In genomic region chr3:102138899-102139298, GRCm38 (mm10) we compare ENCODE assay signal across 28 mouse cellular contexts. TPM values are rescaled to one million over a fixed set of nuclear protein-coding genes. Genes with fewer than 3 reads are reported as not detected.
DNase-seq lines count a peak whose midpoint lies in the region; ATAC-seq and TF ChIP-seq lines count a peak whose summit lies in the region.
"Had no signal": no experiment of that assay in that cellular context is flagged by ENCODE, and none has a peak within 500 bp of the region (broad histone marks: within the 10 kb centered on the region; RNA-seq: fewer than 3 reads in every experiment).

No protein-coding gene starts in this region.

- H3K27ac ChIP-seq in hindbrain, embryonic 10.5 days, result peak overlapping the region; percentile 23; the same call in 1 of the 2 replicates
- no peak overlapping the region for H3K27ac ChIP-seq in hindbrain, embryonic 11.5 days (ENCODE audit: low read depth, low read length)
- H3K27ac ChIP-seq in kidney, embryonic 16.5 days (ENCODE audit: low read length), result no peak overlapping the region
- no peak overlapping the region for H3K27ac ChIP-seq in midbrain, embryonic 11.5 days (ENCODE audit: low read depth, low read length)
- no peak overlapping the region for H3K27ac ChIP-seq in midbrain, embryonic 10.5 days (replicated peaks)
- no peak overlapping the region for H3K27ac ChIP-seq in midbrain, embryonic 16.5 days (ENCODE audit: low read length)
- no peak overlapping the region for H3K27ac ChIP-seq in midbrain, postnatal 0 days (ENCODE audit: low read depth, low read length)
- H3K27ac ChIP-seq: embryonic facial prominence, embryonic 13.5 days; forebrain, embryonic 12.5 days; forebrain, embryonic 15.5 days; heart, adult 2 months; hindbrain, embryonic 14.5 days; hindbrain, postnatal 0 days had no signal

- TF ChIP-seq CTCF in midbrain, postnatal 0 days (IDR thresholded peaks at IDR 0.05), result no peak

- peaks cover 38% of the 10 kb centered on the region for H3K4me1 ChIP-seq in hindbrain, embryonic 10.5 days (replicated peaks)
- H3K4me1 ChIP-seq in hindbrain, embryonic 11.5 days (replicated peaks; ENCODE audit: control insufficient read depth, insufficient read depth, low read length), result peaks cover 2% of the 10 kb centered on the region; the same call in 1 of the 2 replicates
- peaks cover 31% of the 10 kb centered on the region for H3K4me1 ChIP-seq in kidney, embryonic 16.5 days (ENCODE audit: insufficient read depth, low read length)
- H3K4me1 ChIP-seq in midbrain, embryonic 11.5 days (ENCODE audit: control insufficient read depth, insufficient read depth, low read length), result peaks cover 4% of the 10 kb centered on the region
- H3K4me1 ChIP-seq in midbrain, embryonic 10.5 days, result peaks cover 45% of the 10 kb centered on the region
- H3K4me1 ChIP-seq in midbrain, embryonic 16.5 days (ENCODE audit: control insufficient read depth, insufficient read depth, low read length), result peaks cover 16% of the 10 kb centered on the region
- H3K4me1 ChIP-seq in midbrain, postnatal 0 days (ENCODE audit: insufficient read depth, low read length), result no peaks in the 10 kb centered on the region

- no peak overlapping the region for H3K4me3 ChIP-seq in hindbrain, embryonic 10.5 days
- H3K4me3 ChIP-seq in hindbrain, embryonic 11.5 days (ENCODE audit: low read depth, low read length), result no peak overlapping the region
- H3K4me3 ChIP-seq in kidney, embryonic 16.5 days (ENCODE audit: low read length), result no peak overlapping the region
- no peak overlapping the region for H3K4me3 ChIP-seq in midbrain, embryonic 11.5 days (ENCODE audit: low read depth, low read length)
- H3K4me3 ChIP-seq in midbrain, embryonic 10.5 days, result no peak overlapping the region
- H3K4me3 ChIP-seq in midbrain, embryonic 16.5 days (ENCODE audit: low read depth, low read length), result no peak overlapping the region
- no peak overlapping the region for H3K4me3 ChIP-seq in midbrain, postnatal 0 days (ENCODE audit: low read depth, low read length)
- H3K4me3 ChIP-seq: embryonic facial prominence, embryonic 13.5 days; erythroblast, embryonic 14.5 days; forebrain, embryonic 12.5 days; forebrain, embryonic 15.5 days; heart, adult 2 months had no signal

- no peak for DNase-seq in hindbrain, embryonic 10.5 days (ENCODE audit: low spot score)
- DNase-seq in hindbrain, embryonic 11.5 days (ENCODE audit: low spot score), result no peak
- DNase-seq in kidney, adult 9 months, result no peak
- DNase-seq in midbrain, embryonic 11.5 days (ENCODE audit: low spot score, missing footprints), result no peak
- DNase-seq in midbrain, embryonic 10.5 days (ENCODE audit: low spot score), result no peak
- DNase-seq in midbrain, postnatal 0 days (ENCODE audit: low spot score), result no peak
- DNase-seq: adrenal gland, adult 2 months; adrenal gland, postnatal 14 days; B cell, adult 2 months; cerebellum, adult 11 months; cerebellum, adult 2 months; cerebellum, adult 9-11 months; cerebellum, postnatal 25 days; gastrocnemius, postnatal 25 days; heart, adult 2 months had no signal

- H3K36me3 ChIP-seq in hindbrain, embryonic 10.5 days, result no peaks in the 10 kb centered on the region
- H3K36me3 ChIP-seq in hindbrain, embryonic 11.5 days (ENCODE audit: control insufficient read depth, insufficient read depth, low read length), result no peaks in the 10 kb centered on the region
- H3K36me3 ChIP-seq in kidney, embryonic 16.5 days (ENCODE audit: insufficient read depth, low read length), result no peaks in the 10 kb centered on the region
- no peaks in the 10 kb centered on the region for H3K36me3 ChIP-seq in midbrain, embryonic 11.5 days (ENCODE audit: control insufficient read depth, insufficient read depth, low read length)
- no peaks in the 10 kb centered on the region for H3K36me3 ChIP-seq in midbrain, embryonic 10.5 days
- no peaks in the 10 kb centered on the region for H3K36me3 ChIP-seq in midbrain, embryonic 16.5 days (ENCODE audit: control insufficient read depth, insufficient read depth, low read length)
- no peaks in the 10 kb centered on the region for H3K36me3 ChIP-seq in midbrain, postnatal 0 days (ENCODE audit: insufficient read depth, low read length)
- H3K36me3 ChIP-seq: embryonic facial prominence, embryonic 13.5 days; forebrain, embryonic 12.5 days; forebrain, embryonic 15.5 days; G1E had no signal

- no peak for ATAC-seq in hindbrain, embryonic 11.5 days (ENCODE audit: low FRiP score)
- ATAC-seq in kidney, embryonic 16.5 days (ENCODE audit: low FRiP score, low TSS enrichment), result peak; percentile 77
- ATAC-seq in midbrain, embryonic 11.5 days (ENCODE audit: low FRiP score), result 0 out of 2 replicates have a peak, but pooled peaks have one; percentile 46
- ATAC-seq in midbrain, embryonic 16.5 days, result 0 out of 2 replicates have a peak, but pooled peaks have one; percentile 10
- no peak for ATAC-seq in midbrain, postnatal 0 days (ENCODE audit: low FRiP score)
- ATAC-seq: forebrain, embryonic 15.5 days; hindbrain, postnatal 0 days had no signal

- no peak overlapping the region for H3K9ac ChIP-seq in hindbrain, embryonic 11.5 days (ENCODE audit: low read depth, low read length)
- H3K9ac ChIP-seq in kidney, embryonic 16.5 days (replicated peaks; ENCODE audit: low read length), result no peak overlapping the region
- no peak overlapping the region for H3K9ac ChIP-seq in midbrain, embryonic 11.5 days (ENCODE audit: low read length)
- no peak overlapping the region for H3K9ac ChIP-seq in midbrain, embryonic 16.5 days (ENCODE audit: low read depth, low read length)
- no peak overlapping the region for H3K9ac ChIP-seq in midbrain, postnatal 0 days (replicated peaks; ENCODE audit: low read length, poor library complexity, severe bottlenecking)
- H3K9ac ChIP-seq: embryonic facial prominence, embryonic 13.5 days; forebrain, embryonic 12.5 days; forebrain, embryonic 15.5 days; hindbrain, embryonic 14.5 days had no signal

- WGBS in hindbrain, embryonic 10.5 days, result 79% methylated on average over 6 of the region's 6 CpGs
- WGBS in hindbrain, embryonic 11.5 days, result 76% methylated on average over 6 of the region's 6 CpGs
- WGBS in kidney, embryonic 16.5 days, result 37% methylated on average over 6 of the region's 6 CpGs
- 48% methylated on average over 6 of the region's 6 CpGs for WGBS in midbrain, embryonic 11.5 days
- 63% methylated on average over 6 of the region's 6 CpGs for WGBS in midbrain, embryonic 10.5 days
- 49% methylated on average over 6 of the region's 6 CpGs for WGBS in midbrain, embryonic 16.5 days
- 33% methylated on average over 6 of the region's 6 CpGs for WGBS in midbrain, postnatal 0 days

- no peaks in the 10 kb centered on the region for H3K9me3 ChIP-seq in hindbrain, embryonic 10.5 days
- H3K9me3 ChIP-seq in hindbrain, embryonic 11.5 days (ENCODE audit: control insufficient read depth, low read length), result no peaks in the 10 kb centered on the region
- no peaks in the 10 kb centered on the region for H3K9me3 ChIP-seq in kidney, embryonic 16.5 days (ENCODE audit: low read length)
- H3K9me3 ChIP-seq in midbrain, embryonic 11.5 days (ENCODE audit: control insufficient read depth, low read length), result no peaks in the 10 kb centered on the region
- H3K9me3 ChIP-seq in midbrain, embryonic 10.5 days (replicated peaks), result no peaks in the 10 kb centered on the region
- H3K9me3 ChIP-seq in midbrain, embryonic 16.5 days (replicated peaks; ENCODE audit: control insufficient read depth, low read length, poor library complexity, severe bottlenecking), result no peaks in the 10 kb centered on the region
- H3K9me3 ChIP-seq in midbrain, postnatal 0 days (ENCODE audit: low read length), result no peaks in the 10 kb centered on the region
- H3K9me3 ChIP-seq: embryonic facial prominence, embryonic 13.5 days; forebrain, embryonic 12.5 days; forebrain, embryonic 15.5 days; G1E had no signal

- peaks cover 15% of the 10 kb centered on the region; the same call in 1 of the 2 replicates for H3K27me3 ChIP-seq in hindbrain, embryonic 10.5 days (ENCODE audit: insufficient read depth, poor library complexity, severe bottlenecking)
- H3K27me3 ChIP-seq in hindbrain, embryonic 11.5 days (ENCODE audit: control insufficient read depth, insufficient read depth, low read length), result no peaks in the 10 kb centered on the region
- no peaks in the 10 kb centered on the region for H3K27me3 ChIP-seq in kidney, embryonic 16.5 days (ENCODE audit: insufficient read depth, low read length)
- no peaks in the 10 kb centered on the region; the same call in 1 of the 2 replicates for H3K27me3 ChIP-seq in midbrain, embryonic 11.5 days (ENCODE audit: control insufficient read depth, insufficient read depth, low read length)
- peaks cover 65% of the 10 kb centered on the region for H3K27me3 ChIP-seq in midbrain, embryonic 10.5 days (ENCODE audit: low read depth, poor library complexity, severe bottlenecking)
- H3K27me3 ChIP-seq in midbrain, embryonic 16.5 days (ENCODE audit: control insufficient read depth, insufficient read depth, low read depth, low read length), result no peaks in the 10 kb centered on the region
- H3K27me3 ChIP-seq in midbrain, postnatal 0 days (ENCODE audit: insufficient read depth, low read length), result no peaks in the 10 kb centered on the region
- H3K27me3 ChIP-seq: CH12.LX; embryonic facial prominence, embryonic 13.5 days; forebrain, embryonic 12.5 days; forebrain, embryonic 15.5 days had no signal

- no peak overlapping the region for H3K4me2 ChIP-seq in hindbrain, embryonic 11.5 days (replicated peaks; ENCODE audit: low read depth, low read length)
- H3K4me2 ChIP-seq in kidney, embryonic 16.5 days (replicated peaks; ENCODE audit: low read depth, low read length), result no peak overlapping the region
- no peak overlapping the region for H3K4me2 ChIP-seq in midbrain, embryonic 11.5 days
- H3K4me2 ChIP-seq in midbrain, embryonic 16.5 days (ENCODE audit: low read length), result no peak overlapping the region
- no peak overlapping the region for H3K4me2 ChIP-seq in midbrain, postnatal 0 days (ENCODE audit: low read depth, low read length, poor library complexity, severe bottlenecking)
- H3K4me2 ChIP-seq: embryonic facial prominence, embryonic 13.5 days; forebrain, embryonic 12.5 days; forebrain, embryonic 15.5 days; heart, embryonic 11.5 days; hindbrain, embryonic 14.5 days had no signal

RNA-seq across cellular contexts. Expression of gene Casq2, which starts 52.7 kb away (rescaled TPM):
- 0.08 and 0.25 TPM in 2 replicates for polyA plus RNA-seq in hindbrain, embryonic 10.5 days (2016; fragmentation: Nextera tagmentation; extraction: Ambion mirVana)
- 0.76 and 2.1 TPM in 2 replicates for polyA plus RNA-seq in hindbrain, embryonic 11.5 days (2014; fragmentation: Nextera tagmentation; extraction: Ambion mirVana)
- 3.1 and 3.6 TPM in 2 replicates for polyA plus RNA-seq in kidney, embryonic 16.5 days (2015; fragmentation: Nextera tagmentation; extraction: Ambion mirVana)
- 0.21 TPM in 1 of 2 replicates, not detected in the other for polyA plus RNA-seq in midbrain, embryonic 11.5 days (2014; fragmentation: Nextera tagmentation; extraction: Ambion mirVana)
- not detected in 2 replicates for polyA plus RNA-seq in midbrain, embryonic 10.5 days (2016; fragmentation: Nextera tagmentation; extraction: Ambion mirVana)
- 0.29 and 0.82 TPM in 2 replicates for polyA plus RNA-seq in midbrain, embryonic 16.5 days (2015; fragmentation: Nextera tagmentation; extraction: Ambion mirVana)
- total RNA-seq in midbrain, postnatal 0 days (2014; rRNA removed), result 0.93 and 4.5 TPM in 2 replicates
- polyA plus RNA-seq in midbrain, postnatal 0 days (2015; fragmentation: Nextera tagmentation; extraction: Ambion mirVana), result 0.61 and 0.84 TPM in 2 replicates
- total RNA-seq: CH12.LX; common myeloid progenitor, adult 5-6 weeks; hematopoietic stem cell, adult 5-6 weeks had no signal
- polyA plus RNA-seq: erythroblast, embryonic 14.5 days; G1E had no signal

Comparison
In these comparisons a context has a peak if more than half of its experiments do, and no peak if none do; other contexts are left out.
1. ATAC-seq: peak in kidney, embryonic 16.5 days (single experiment), midbrain, embryonic 11.5 days (single experiment) and midbrain, embryonic 16.5 days (single experiment); none in hindbrain, embryonic 11.5 days (single experiment) and midbrain, postnatal 0 days (single experiment).